Mouse (Mus musculus): ENCODE measurements around the gene Insl6.

Gene Insl6

GRCm38 (mm10) chr19:29354895-29355877, 30.0 kb upstream of the Insl6 start:
- peak; percentile 81 for DNase-seq

- no peak for DNase-seq
Measured at GRCm38 (mm10) chr19:29350991-29351390, 25.8 kb upstream of the Insl6 start.

- no peak for DNase-seq
Measured at GRCm38 (mm10) chr19:29345636-29346035, 20.5 kb upstream of the Insl6 start.

DNA sequence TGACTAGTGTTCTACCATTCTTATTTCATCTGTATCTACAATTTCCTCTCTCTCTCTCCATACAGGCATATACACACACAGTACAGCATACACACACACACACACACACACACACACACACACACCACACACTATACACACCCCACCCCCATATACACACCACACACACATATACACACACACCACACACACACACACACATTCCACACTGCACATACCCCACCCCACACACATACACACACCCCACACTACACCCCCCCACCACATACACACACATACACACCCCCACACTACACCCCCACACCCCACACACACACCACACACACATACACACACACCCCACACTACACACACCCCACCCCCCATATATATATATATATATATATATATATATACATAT, 19.7 kb upstream of the Insl6 start:
- DNase-seq = no peak

DNA sequence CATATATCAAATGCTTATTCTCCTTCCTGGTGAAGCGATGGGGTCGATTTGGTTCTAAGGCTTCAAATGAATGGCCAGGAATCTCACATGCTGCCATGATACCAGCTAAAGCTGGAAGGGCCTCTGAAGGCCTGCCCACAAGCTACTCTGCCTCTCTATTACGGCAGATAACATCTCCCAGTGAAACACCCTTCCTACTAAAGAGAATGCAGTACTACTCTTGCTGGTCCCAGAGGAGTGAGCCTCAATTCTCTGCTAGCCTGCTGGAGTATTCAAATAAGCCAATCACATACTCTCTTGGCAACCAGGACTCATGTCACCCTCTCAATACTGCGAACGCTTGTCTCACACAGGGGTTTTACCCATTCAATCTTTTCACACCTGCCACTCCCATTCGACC, 17.1 kb upstream of the Insl6 start:
- DNase-seq = no peak

DNA sequence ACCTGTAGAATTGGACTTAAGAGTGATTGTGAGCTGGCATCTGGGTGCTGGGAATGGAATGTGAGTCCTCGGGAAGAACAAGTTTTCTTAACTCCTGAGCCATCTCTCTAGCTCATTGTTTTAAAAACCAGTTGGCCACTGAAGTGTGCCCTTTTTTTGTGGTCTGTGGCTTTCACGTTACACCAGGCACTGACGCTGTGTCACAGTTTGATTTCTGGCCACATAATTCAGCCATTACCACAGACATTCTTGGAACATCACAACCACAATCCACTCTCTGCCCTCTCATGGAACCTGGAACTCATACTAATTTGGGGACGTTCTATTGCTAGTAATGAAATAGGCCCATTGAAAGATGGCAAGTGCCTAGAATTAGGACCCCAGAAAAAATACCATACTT, 15.9 kb upstream of the Insl6 start:
- DNase-seq = no peak

DNA sequence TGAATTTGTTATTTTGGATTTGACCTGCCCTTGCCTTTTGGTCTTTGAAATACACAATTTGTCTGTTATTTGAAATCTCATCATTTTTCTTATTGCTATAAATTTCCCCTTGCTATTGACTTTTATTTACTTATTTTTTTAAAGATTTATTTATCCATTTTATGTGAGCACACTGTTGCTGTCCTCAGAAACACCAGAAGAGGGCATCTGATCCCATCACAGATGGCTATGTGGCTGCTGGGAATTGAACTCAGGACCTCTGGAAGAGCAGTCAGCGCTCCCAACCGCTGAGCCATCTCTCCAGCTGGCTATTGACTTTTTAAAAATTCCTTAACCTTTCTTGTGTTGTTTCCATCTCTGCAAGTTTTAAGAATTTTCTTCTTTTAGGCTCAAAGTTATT, 11.5 kb upstream of the Insl6 start:
- no peak for DNase-seq

DNA sequence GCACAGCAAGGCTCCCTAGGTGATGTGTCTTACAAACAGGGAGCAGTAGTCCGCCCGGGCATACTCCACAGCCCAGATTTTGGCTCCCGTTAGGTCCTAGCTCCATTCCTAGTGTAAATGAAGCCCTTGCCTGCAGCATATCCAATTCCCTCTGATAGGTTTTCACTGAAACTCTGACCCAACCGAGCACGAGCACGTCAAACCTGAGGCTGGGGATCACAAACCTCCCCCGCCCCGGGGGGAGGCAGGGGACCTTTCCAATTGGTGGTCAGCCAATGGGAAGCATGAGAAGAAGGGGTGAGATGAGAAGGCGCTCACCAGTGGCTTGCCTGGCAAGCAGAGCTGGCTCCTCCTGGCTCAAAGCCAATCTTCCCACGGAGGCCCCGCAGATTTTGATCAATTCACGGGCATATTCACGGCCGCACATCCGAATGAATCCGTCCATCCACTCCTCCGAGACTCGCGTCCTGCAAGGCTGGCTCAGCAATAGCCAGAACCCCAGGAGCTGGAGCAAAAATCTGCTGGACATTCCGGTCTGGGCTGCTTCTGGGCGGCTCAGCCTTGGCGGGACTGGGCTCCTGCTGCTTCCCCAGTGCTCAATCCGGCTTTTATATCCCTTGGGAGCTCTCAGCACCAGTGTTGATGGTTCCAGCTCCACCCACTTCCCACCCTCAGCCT, 9.1 kb upstream of the Insl6 start, which contains the start of gene Rln1:
Gene Rln1, minus strand, starts transcription at position 603 of the 678 bp plus-strand sequence.
- peak; percentile 33 for DNase-seq

GRCm38 (mm10) chr19:29326822-29327552, 1.8 kb upstream of the Insl6 start:
- DNase-seq = no peak

GRCm38 (mm10) chr19:29326396-29326795, 1.2 kb upstream of the Insl6 start:
- DNase-seq = no peak

- no peak for DNase-seq
Measured at GRCm38 (mm10) chr19:29325852-29326180, 660 bp upstream of the Insl6 start.

DNA sequence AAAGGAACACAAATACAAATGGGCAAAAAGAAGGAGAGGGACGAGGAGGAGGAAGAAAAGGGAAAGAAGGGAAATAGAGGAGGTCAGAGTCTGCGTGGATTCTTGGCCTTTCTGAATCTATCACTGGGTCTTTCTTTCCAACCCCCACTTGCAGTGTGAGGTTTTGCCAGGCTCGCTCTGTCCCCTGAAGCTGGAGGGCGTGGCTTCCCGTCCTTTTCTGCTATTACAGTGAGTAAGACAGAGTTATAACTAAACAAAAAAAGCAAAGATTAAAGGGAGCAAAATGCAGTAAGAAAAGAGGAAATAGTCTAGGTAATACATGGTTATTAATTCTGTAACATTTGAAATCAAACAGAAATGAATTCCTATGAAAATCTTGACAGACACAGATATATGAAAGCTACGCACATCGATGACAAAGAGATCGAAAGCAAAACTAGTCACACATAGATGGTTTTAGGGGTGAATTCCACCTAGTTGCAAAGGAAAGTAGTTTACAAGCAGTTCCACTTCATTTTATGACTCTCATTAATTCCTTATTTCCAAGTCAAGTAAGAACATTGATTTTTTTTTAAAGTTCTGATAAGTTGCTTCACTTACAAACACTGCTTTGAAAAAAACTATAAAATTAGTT, 1.6 kb downstream of the Insl6 start:
- DNase-seq = no peak

DNA sequence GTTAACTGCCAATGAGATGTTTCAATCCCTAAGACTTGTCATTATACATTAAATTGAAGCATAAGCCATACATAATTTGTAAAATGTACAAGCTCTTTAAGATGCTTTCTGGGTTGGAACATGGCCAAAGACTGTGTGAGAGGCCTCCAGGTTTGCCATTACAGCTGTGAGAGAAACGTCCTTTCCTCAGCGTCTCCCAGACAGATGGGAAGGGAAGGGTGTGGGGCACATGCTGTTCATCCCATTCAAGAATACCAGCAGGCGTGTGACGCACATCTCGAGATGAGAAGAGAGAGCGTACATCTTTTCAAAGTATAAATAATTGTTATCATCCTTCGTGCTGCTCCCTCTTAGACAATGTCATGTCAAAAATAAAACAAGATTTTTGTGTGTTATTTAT, 12.5 kb downstream of the Insl6 start:
- no peak for DNase-seq

GRCm38 (mm10) chr19:29311791-29312190, 13.4 kb downstream of the Insl6 start:
- peak; percentile 35 for DNase-seq

GRCm38 (mm10) chr19:29308832-29309231, 16.3 kb downstream of the Insl6 start:
- DNase-seq = no peak

- no peak for DNase-seq
Measured at GRCm38 (mm10) chr19:29302119-29302518, 23.0 kb downstream of the Insl6 start.

- no peak for DNase-seq
Measured at GRCm38 (mm10) chr19:29300919-29301318, 24.2 kb downstream of the Insl6 start.

DNA sequence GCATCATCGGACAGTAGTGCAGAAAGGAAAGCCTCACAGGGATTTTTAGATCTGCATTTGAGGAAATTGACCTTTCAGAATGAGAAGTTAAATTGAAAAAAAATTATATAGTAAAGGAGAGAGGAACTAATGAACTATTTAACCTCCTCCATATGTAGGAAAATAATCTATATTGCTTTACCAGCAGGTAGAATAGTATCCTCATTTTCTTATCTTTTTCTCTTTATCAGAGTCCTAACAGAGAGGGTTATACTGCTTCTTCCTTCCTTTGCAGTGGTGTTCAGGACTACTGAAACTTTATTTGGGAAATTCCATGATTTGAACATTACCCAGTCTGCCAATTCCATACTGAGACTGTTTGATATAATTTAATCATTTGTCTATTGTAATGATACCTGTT, 27.8 kb downstream of the Insl6 start:
- no peak for DNase-seq

GRCm38 (mm10) chr19:29296166-29296565, 29.0 kb downstream of the Insl6 start:
- DNase-seq = no peak

- no peak for DNase-seq
Measured at GRCm38 (mm10) chr19:29294756-29295155, 30.4 kb downstream of the Insl6 start.

DNA sequence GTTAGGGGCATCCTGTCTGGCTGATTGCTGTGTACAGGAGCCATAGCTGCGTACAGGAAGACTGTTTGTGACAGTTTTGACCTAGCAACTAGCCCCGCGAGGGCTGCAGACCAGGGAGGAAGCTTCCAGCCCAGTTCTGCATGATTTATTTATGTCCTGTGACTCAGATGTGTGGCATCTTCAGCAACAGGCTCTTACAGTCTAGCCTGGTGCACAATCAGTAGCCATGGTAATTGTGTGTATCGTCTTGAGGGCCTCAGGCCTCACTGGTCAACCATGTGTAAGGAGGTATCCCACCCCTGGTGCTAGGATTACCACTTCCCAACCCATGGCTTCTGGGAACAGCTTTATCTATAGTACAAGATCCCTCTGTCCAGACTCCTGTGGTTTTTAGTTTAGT, 32.6 kb downstream of the Insl6 start:
- DNase-seq = no peak

- no peak for DNase-seq
Measured at GRCm38 (mm10) chr19:29291532-29291931, 33.6 kb downstream of the Insl6 start.

GRCm38 (mm10) chr19:29287863-29288262, 37.3 kb downstream of the Insl6 start:
- DNase-seq = no peak
